Mouse (Mus musculus) adrenal gland, adult 2 months (tissue): ENCODE measurements at regions not wholly inside any gene's neighbourhood (a gene's known extent, or its start where the extent isn't known, plus 50 kb on each side); places are given as distances from the start of the nearest gene placed in this dataset.

Experiments
- DNase-seq: peaks from one replicate; pipeline ENCODE4 v3.0.0; 2021

DNA sequence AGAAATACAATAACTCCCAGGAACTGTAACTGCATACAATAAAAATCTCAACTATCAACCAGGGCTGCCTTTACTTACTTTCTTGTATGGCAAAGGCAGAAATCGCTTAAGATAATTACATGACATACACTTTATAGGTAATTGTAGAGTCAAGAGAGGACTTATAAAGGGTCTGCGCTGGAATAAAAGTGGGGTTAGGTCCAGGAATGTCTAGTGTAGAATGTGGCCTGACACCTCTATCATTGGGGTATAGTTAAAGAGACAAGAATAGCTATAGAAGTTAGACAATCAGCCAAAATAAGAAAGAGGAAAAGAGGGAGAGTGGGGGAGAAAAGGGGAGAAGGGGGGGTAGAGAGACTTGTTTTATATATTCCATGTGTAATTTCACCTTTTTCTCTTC, 144.8 kb upstream of the Gimd1 start:
- DNase-seq: no peak

DNA sequence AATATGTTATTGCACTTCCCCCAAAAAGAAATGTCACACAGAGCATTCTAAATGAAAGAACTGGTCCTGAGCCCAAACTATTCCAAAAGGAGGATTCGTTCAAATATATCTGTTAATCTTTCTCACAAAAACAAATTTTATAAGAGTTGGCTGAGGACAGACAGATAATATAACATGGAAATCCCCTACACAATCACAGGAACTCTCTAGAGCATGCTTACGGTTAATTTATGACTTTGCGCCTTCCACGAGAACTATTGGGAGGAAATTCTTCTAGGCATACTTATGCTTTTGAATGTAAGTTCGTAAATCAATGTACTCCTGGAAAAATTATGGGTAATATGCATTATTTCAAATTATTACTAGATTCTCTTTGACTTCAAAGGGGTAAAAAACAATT, 144.1 kb upstream of the Gimd1 start:
- no peak for DNase-seq

GRCm38 (mm10) chr3:132506095-132506494, 123.5 kb upstream of the Gimd1 start:
- DNase-seq: peak; percentile 60

DNA sequence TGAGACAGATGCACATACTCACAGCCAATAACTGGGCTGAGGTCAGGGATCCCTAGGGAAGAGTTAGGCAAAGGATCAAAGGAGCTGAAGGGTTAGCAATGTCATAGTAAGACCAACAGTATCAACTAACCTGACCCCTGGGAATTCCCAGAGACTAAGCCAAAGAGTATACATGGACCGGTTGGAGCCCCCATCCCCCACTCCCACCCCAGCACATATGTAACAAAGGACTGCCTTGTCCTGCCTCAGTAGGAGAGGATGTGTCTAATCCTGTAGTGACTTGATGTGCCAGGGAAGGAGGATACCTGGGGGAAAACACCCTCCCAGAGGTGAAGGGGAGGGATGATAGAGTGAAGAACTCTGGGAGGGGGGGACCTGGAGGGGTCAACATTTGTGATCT, 119.4 kb upstream of the Gimd1 start:
- no peak for DNase-seq

GRCm38 (mm10) chr3:132512526-132513102, 117.0 kb upstream of the Gimd1 start:
- DNase-seq: no peak

DNA sequence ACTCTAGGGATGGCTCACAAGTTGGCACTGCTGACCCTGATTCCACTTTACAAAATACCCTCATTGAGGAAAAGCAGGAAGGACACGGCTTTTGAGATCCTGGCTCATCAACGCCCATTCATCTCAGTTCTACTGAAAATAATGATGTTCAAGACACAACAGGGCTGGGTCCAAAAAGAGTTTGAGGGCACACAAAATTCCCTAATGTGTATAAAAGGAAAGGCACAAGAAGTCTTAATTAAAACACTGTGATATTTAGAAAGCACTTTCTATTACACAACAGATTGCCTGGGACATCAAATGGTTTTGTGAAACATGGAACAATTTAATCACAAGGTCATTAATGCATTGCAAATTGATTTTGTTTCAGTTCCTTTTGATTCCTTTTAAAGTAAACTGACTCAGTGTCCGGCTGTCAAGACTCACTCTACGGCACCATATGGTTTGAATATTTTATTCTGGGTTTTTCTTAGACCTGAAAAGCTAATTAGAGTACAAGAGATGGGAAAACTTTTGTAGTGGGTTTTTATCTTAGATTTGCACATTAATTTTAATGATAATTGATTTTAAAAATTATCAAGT, 96.2 kb upstream of the Gimd1 start:
- DNase-seq: no peak

GRCm38 (mm10) chr3:132539780-132540658, 89.6 kb upstream of the Gimd1 start:
- DNase-seq: no peak

GRCm38 (mm10) chr3:132551238-132551808, 78.3 kb upstream of the Gimd1 start:
- no peak for DNase-seq

DNA sequence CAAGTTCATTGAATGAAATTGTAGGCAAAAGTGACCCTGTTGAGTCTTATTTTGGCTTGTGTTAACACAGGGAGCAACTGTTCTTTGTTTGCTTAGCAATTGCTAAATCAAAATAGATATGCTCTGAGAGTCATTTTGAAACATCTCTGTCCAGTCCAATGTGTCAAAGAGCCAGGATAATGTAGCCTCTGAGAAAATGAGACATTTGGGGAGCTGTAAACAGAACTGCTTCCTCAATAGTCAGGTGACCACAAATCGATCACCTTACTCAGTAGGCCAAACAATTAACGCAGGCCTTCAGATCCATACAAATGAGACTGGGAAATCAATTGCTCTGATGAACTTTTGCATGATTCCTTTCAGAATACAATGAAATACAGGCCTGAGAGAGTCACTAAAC, 63.9 kb upstream of the Gimd1 start:
- DNase-seq: no peak

DNA sequence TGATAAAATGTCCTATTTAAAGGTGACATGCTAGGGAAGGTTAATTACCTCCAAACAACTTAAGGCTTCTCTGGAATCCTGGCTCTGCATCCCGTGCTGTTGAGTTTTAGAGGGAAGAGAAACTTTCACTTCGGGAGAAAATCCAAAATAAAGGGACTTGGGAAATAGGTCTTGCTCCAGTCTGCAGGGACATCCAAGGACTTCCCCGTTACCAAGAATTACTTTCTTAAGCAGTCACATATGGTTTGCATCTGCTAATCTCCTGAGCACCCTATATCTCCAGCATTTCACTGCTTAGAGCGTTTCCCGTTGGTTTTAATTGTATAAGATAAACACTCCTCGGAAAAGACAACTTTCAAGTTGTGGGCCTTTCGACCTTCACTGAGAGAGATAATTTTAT, 63.3 kb upstream of the Gimd1 start:
- DNase-seq: no peak
